Mouse (Mus musculus) spleen, adult 2 months (tissue): ENCODE measurements at regions not wholly inside any gene's neighbourhood (a gene's known extent, or its start where the extent isn't known, plus 50 kb on each side); places are given as distances from the start of the nearest gene placed in this dataset.

Source experiments
- CTCF ChIP-seq: fragments of 200-500 bp; IDR thresholded peaks from 2 replicates; pipeline ENCODE4 v1.5.1; 2011; ENCODE audit warnings: mild to moderate bottlenecking, inconsistent platforms; ENCODE audit not compliant: insufficient read depth, insufficient read length, insufficient replicate concordance; ENCODE audit errors: extremely low read depth
- POLR2A ChIP-seq: fragments of 200-500 bp; IDR thresholded peaks from 2 replicates; pipeline ENCODE4 v1.6.1; 2011; ENCODE audit warnings: low read depth, low read length, inconsistent platforms

DNA sequence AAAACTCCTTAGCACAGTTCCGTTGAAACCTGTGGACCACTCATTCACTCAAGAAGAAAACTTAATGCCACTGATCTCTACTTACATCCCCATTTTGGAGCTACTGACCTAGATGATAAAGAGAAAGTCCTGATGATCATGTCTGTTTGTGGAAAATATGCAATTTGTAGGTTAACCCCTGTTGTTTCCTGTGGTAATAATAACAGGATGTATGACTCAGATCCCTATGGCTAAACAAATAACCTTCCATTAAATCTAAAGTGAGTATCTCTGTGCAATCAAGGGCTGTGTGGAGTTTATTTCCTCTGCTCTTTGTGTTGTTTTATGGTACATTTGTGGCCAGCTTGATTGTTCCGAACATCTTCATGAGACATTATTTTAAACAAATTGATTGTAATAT is 711.1 kb downstream of the Car8 start:
- no peak for TF ChIP-seq CTCF
- TF ChIP-seq POLR2A: no peak
